Mouse (Mus musculus) CD4-positive helper T cell, adult 2 months (primary cell): Measurements from ENCODE around the gene Arg1.

Experiments
- DNase-seq: peaks from one replicate; pipeline ENCODE4 v3.0.0-alpha.2; 2012; ENCODE audit warnings: low read depth, missing footprints, low spot score

Arg1 gene

GRCm38 (mm10) chr10:24912576-24912975 lies 14.7 kb downstream of the Arg1 start:
- no peak for DNase-seq

GRCm38 (mm10) chr10:24911199-24911598 lies 16.1 kb downstream of the Arg1 start:
- DNase-seq: no peak

GRCm38 (mm10) chr10:24905627-24906026 lies 21.7 kb downstream of the Arg1 start:
- no peak for DNase-seq

GRCm38 (mm10) chr10:24895927-24896326 lies 31.4 kb downstream of the Arg1 start:
- DNase-seq: no peak

- DNase-seq: no peak
Measured at GRCm38 (mm10) chr10:24888343-24888742, 38.9 kb downstream of the Arg1 start.

- DNase-seq: peak; percentile 19
Measured at GRCm38 (mm10) chr10:24886008-24886407, 41.3 kb downstream of the Arg1 start.

GRCm38 (mm10) chr10:24873624-24874023 lies 53.7 kb downstream of the Arg1 start:
- no peak for DNase-seq

- peak; percentile 96 for DNase-seq
Measured at GRCm38 (mm10) chr10:24869760-24870290, 57.5 kb downstream of the Arg1 start, which contains the start of gene Med23. TSS of gene Med23 (plus strand) at chr10:24869986.
